Mouse (Mus musculus) liver, adult 2 months (tissue): ENCODE measurements around the gene Pcgf6. TPM values are rescaled to one million over a fixed set of nuclear protein-coding genes. Genes with fewer than 3 reads are reported as not detected.

Experiments used
- DNase-seq: peaks from one replicate; pipeline ENCODE4 v3.0.0-alpha.2; 2011; ENCODE audit warnings: low read depth, low spot score; ENCODE audit errors: extremely low read depth
- H3K27ac ChIP-seq: fragments of 200-500 bp; replicated peaks from 2 replicates; pipeline ENCODE4 v1.5.1; 2012; ENCODE audit warnings: low read depth, mild to moderate bottlenecking, control low read depth, inconsistent platforms, low read length; ENCODE audit not compliant: insufficient read depth
- H3K27me3 ChIP-seq: fragments of 200-500 bp; 2 replicates; pipeline ENCODE4 v1.6.1; 2012; ENCODE audit warnings: mild to moderate bottlenecking, moderate library complexity, low read length, inconsistent platforms; ENCODE audit not compliant: control insufficient read depth, insufficient read depth
- H3K36me3 ChIP-seq: fragments of 200-500 bp; 2 replicates; pipeline ENCODE4 v1.6.1; 2012; ENCODE audit warnings: low read length, inconsistent platforms; ENCODE audit not compliant: control insufficient read depth, insufficient read depth
- H3K4me1 ChIP-seq: fragments of 200-500 bp; 2 replicates; pipeline ENCODE4 v1.6.1; 2011; ENCODE audit warnings: low read length; ENCODE audit not compliant: control insufficient read depth, insufficient read depth
- H3K4me3 ChIP-seq: fragments of 200-500 bp; 2 replicates; pipeline ENCODE4 v1.5.1; 2011; ENCODE audit warnings: low read depth, mild to moderate bottlenecking, control low read depth, low read length, moderate library complexity; ENCODE audit not compliant: insufficient read depth
- H3K79me2 ChIP-seq: fragments of 200-500 bp; 2 replicates; pipeline ENCODE4 v1.6.1; 2012; ENCODE audit warnings: inconsistent platforms, mild to moderate bottlenecking, low read length, moderate library complexity; ENCODE audit not compliant: control insufficient read depth, insufficient read depth
- H3K9ac ChIP-seq: fragments of 200-500 bp; 2 replicates; pipeline ENCODE4 v1.6.1; 2012; ENCODE audit warnings: low read depth, mild to moderate bottlenecking, control low read depth, inconsistent platforms, low read length
- CTCF ChIP-seq: fragments of 200-500 bp; IDR thresholded peaks from 2 replicates; pipeline ENCODE4 v1.5.1; 2011; ENCODE audit warnings: low read depth, low read length, control low read depth
- POLR2A ChIP-seq: fragments of 200-500 bp; IDR thresholded peaks from 2 replicates; pipeline ENCODE4 v1.6.1; 2011; ENCODE audit warnings: low read length, control low read depth; ENCODE audit not compliant: insufficient read depth; ENCODE audit errors: extremely low read depth
- WGBS: fragments of 180-500 bp; shearing (Covaris S2); methylation state at CpG from one replicate; pipeline ENCODE4 v1.1.7; 2018; 5-methylcytosine and 5-hydroxymethylcytosine counted together
- polyA plus RNA-seq: library from polyadenylated mRNA; depleted of rRNA; stranded (reverse); fragments of >200 nt; gene quantifications from 2 replicates; pipeline ENCODE4 v1.2.3, GENCODE M21; 2012
- total RNA-seq: library from RNA; depleted of rRNA; stranded (reverse); fragments of >200 nt; gene quantifications from 2 replicates; pipeline ENCODE4 v1.2.3, GENCODE M21; 2014

Gene Pcgf6
- total and polyA plus RNA-seq, 2 experiments: 3.6 to 5.0 TPM

GRCm38 (mm10) chr19:46990153-46990518, 60.6 kb downstream of the Pcgf6 start:
- DNase-seq: no peak
- Histone ChIP-seq H3K4me1 (peaks cover 9% of the 10 kb centered on the region), H3K9ac (no peak overlapping the region), H3K4me3 (no peak overlapping the region), H3K27me3 (no peaks in the 10 kb centered on the region), H3K36me3 (no peaks in the 10 kb centered on the region), H3K79me2 (no peaks in the 10 kb centered on the region), H3K27ac (no peak overlapping the region)
- TF ChIP-seq CTCF (no peak), POLR2A (no peak)
- WGBS: 91% methylated on average over 3 of the region's 3 CpGs

GRCm38 (mm10) chr19:46989479-46990152, 61.1 kb downstream of the Pcgf6 start:
- no peak overlapping the region for H3K4me3 ChIP-seq
- no peaks in the 10 kb centered on the region for H3K27me3 ChIP-seq
- no peak overlapping the region for H3K9ac ChIP-seq
- WGBS: 84% methylated on average over 20 of the region's 20 CpGs
- no peaks in the 10 kb centered on the region for H3K36me3 ChIP-seq
- no peak overlapping the region for H3K27ac ChIP-seq
- TF ChIP-seq CTCF (no peak), POLR2A (no peak)
- no peak for DNase-seq
- H3K79me2 ChIP-seq: no peaks in the 10 kb centered on the region
- peaks cover 9% of the 10 kb centered on the region for H3K4me1 ChIP-seq

- Histone ChIP-seq H3K27me3 (no peaks in the 10 kb centered on the region), H3K79me2 (no peaks in the 10 kb centered on the region), H3K4me1 (peaks cover 14% of the 10 kb centered on the region), H3K27ac (peak overlapping the region; percentile 49), H3K4me3 (no peak overlapping the region), H3K9ac (no peak overlapping the region), H3K36me3 (no peaks in the 10 kb centered on the region)
- WGBS: 48% methylated on average over 16 of the region's 16 CpGs
- TF ChIP-seq CTCF (no peak), POLR2A (no peak)
- peak; percentile 80 for DNase-seq
These were observed 62.2 kb downstream of the Pcgf6 start for GRCm38 (mm10) chr19:46988231-46989087.

- H3K27ac ChIP-seq: no peak overlapping the region
- no peak overlapping the region for H3K4me3 ChIP-seq
- 82% methylated on average over 6 of the region's 6 CpGs for WGBS
- H3K36me3 ChIP-seq: no peaks in the 10 kb centered on the region
- TF ChIP-seq POLR2A (no peak), CTCF (no peak)
- no peaks in the 10 kb centered on the region for H3K79me2 ChIP-seq
- DNase-seq: no peak
- H3K27me3 ChIP-seq: no peaks in the 10 kb centered on the region
- H3K4me1 ChIP-seq: peaks cover 17% of the 10 kb centered on the region
- H3K9ac ChIP-seq: no peak overlapping the region
These were observed 63.1 kb downstream of the Pcgf6 start for GRCm38 (mm10) chr19:46987646-46988045.

- 82% methylated on average over 13 of the region's 13 CpGs for WGBS
- peaks cover 32% of the 10 kb centered on the region for H3K4me1 ChIP-seq
- H3K9ac ChIP-seq: no peak overlapping the region
- no peak overlapping the region for H3K4me3 ChIP-seq
- no peak for DNase-seq
- H3K27ac ChIP-seq: no peak overlapping the region
- no peaks in the 10 kb centered on the region for H3K36me3 ChIP-seq
- no peaks in the 10 kb centered on the region for H3K27me3 ChIP-seq
- TF ChIP-seq CTCF (no peak), POLR2A (no peak)
- H3K79me2 ChIP-seq: no peaks in the 10 kb centered on the region
These were observed 65.7 kb downstream of the Pcgf6 start for GRCm38 (mm10) chr19:46984726-46985622.
